Mouse (Mus musculus): Measurements from ENCODE around the gene Prpf8.

DNA sequence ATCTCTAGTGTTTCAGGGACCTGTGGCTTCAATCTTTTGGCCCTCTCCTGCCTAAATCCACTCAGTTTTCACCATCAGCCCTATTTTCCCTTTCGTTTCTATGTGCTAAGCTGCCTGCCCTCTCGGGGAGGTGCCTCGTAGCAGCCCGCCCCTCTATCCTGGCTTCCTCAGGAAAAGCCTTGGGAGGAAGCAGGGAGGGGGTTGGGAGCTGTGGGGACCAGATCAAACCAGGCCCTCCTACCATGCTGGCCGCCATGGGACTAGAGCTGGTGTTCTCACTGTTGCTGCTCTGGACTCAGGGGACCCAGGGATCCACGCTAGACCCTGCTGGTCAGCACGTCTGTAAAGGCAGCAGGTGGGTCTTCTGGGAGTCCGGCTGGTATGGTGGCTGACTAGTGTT lies 26.7 kb downstream of the Prpf8 start, which contains the start of gene Scarf1:
- TF ChIP-seq ZC3H11A (IDR thresholded peaks at IDR 0.05; ENCODE audit: borderline replicate concordance, low read depth, low read length) (no peak), ZNF384 (IDR thresholded peaks at IDR 0.05; ENCODE audit: low read depth, low read length) (no peak), HCFC1 (IDR thresholded peaks at IDR 0.05; ENCODE audit: borderline replicate concordance, insufficient read depth, low read length) (no peak), CHD2 (IDR thresholded peaks at IDR 0.05; ENCODE audit: low read depth, low read length) (no peak), MAFK (IDR thresholded peaks at IDR 0.05; ENCODE audit: insufficient read depth, low read depth, low read length) (no peak)
